Mouse (Mus musculus): Measurements from ENCODE around the gene Flvcr1. TPM values are rescaled to one million over a fixed set of nuclear protein-coding genes. Genes with fewer than 3 reads are reported as not detected.

Flvcr1 gene
- polyA plus RNA-seq (2014; fragmentation: Illumina TruSeq; extraction: RNeasy Lipid Tissue Mini Kit (QIAGEN cat#74804); ENCODE audit: low read depth, low replicate concordance) = 8.4 TPM

GRCm38 (mm10) chr1:191026021-191026713 is at the start of gene Flvcr1:
Gene Flvcr1 (minus strand): TSS chr1:191026158.

GRCm38 (mm10) chr1:191062781-191063485 is 37.0 kb upstream of the Flvcr1 start, which contains the start of the genes Tatdn3 and Nsl1:
Gene Tatdn3 (minus strand): TSS chr1:191062932.
Gene Nsl1 (plus strand): TSS chr1:191063012.

GRCm38 (mm10) chr1:191036554-191037334 is 10.8 kb upstream of the Flvcr1 start, which contains the start of gene Spata45:
Gene Spata45 (plus strand): TSS chr1:191036639.

GRCm38 (mm10) chr1:190979100-190979563 is 46.8 kb downstream of the Flvcr1 start, which contains the start of gene Vash2:
Gene Vash2 (minus strand): TSS chr1:190979296.

Other genes starting within 250 kb of the Flvcr1 start
- gene Rps6kc1, start 114.4 kb downstream of the Flvcr1 start, polyA plus RNA-seq (2014; fragmentation: Illumina TruSeq; extraction: RNeasy Lipid Tissue Mini Kit (QIAGEN cat#74804); ENCODE audit: low read depth, low replicate concordance) = 3.8 TPM
- 63.4 TPM for gene Angel2, start 101.0 kb downstream of the Flvcr1 start, polyA plus RNA-seq (2014; fragmentation: Illumina TruSeq; extraction: RNeasy Lipid Tissue Mini Kit (QIAGEN cat#74804); ENCODE audit: low read depth, low replicate concordance)
- 73.4 TPM for gene Vash2, start 46.9 kb downstream of the Flvcr1 start, polyA plus RNA-seq (2014; fragmentation: Illumina TruSeq; extraction: RNeasy Lipid Tissue Mini Kit (QIAGEN cat#74804); ENCODE audit: low read depth, low replicate concordance)
- 170 TPM for gene Spata45, start 10.5 kb upstream of the Flvcr1 start, polyA plus RNA-seq (2014; fragmentation: Illumina TruSeq; extraction: RNeasy Lipid Tissue Mini Kit (QIAGEN cat#74804); ENCODE audit: low read depth, low replicate concordance)
- 24.1 TPM for gene Tatdn3, start 36.8 kb upstream of the Flvcr1 start, polyA plus RNA-seq (2014; fragmentation: Illumina TruSeq; extraction: RNeasy Lipid Tissue Mini Kit (QIAGEN cat#74804); ENCODE audit: low read depth, low replicate concordance)
- 5.9 TPM for gene Nsl1, start 36.9 kb upstream of the Flvcr1 start, polyA plus RNA-seq (2014; fragmentation: Illumina TruSeq; extraction: RNeasy Lipid Tissue Mini Kit (QIAGEN cat#74804); ENCODE audit: low read depth, low replicate concordance)
- not detected for gene Batf3, start 71.7 kb upstream of the Flvcr1 start, polyA plus RNA-seq (2014; fragmentation: Illumina TruSeq; extraction: RNeasy Lipid Tissue Mini Kit (QIAGEN cat#74804); ENCODE audit: low read depth, low replicate concordance)
- 41.2 TPM for gene Fam71a, start 138.7 kb upstream of the Flvcr1 start, polyA plus RNA-seq (2014; fragmentation: Illumina TruSeq; extraction: RNeasy Lipid Tissue Mini Kit (QIAGEN cat#74804); ENCODE audit: low read depth, low replicate concordance)
- gene Atf3, start 191.9 kb upstream of the Flvcr1 start, polyA plus RNA-seq (2014; fragmentation: Illumina TruSeq; extraction: RNeasy Lipid Tissue Mini Kit (QIAGEN cat#74804); ENCODE audit: low read depth, low replicate concordance) = not detected

Data from testis, adult 10 weeks (tissue).